Mouse (Mus musculus): ENCODE data around the gene Gja5. TPM values are rescaled to one million over a fixed set of nuclear protein-coding genes. Genes with fewer than 3 reads are reported as not detected.

Gja5 gene
- polyA plus RNA-seq, 1 experiment from 2014 or later, result 1.2 TPM

- H3K36me3 ChIP-seq (ENCODE audit: control insufficient read depth, insufficient read depth, low read length), result no peaks in the 10 kb centered on the region
- no peak overlapping the region for H3K9ac ChIP-seq (replicated peaks; ENCODE audit: low read depth, low read length)
- H3K4me3 ChIP-seq (ENCODE audit: low read depth, low read length), result no peak overlapping the region
- H3K27ac ChIP-seq (ENCODE audit: low read depth, low read length), result no peak overlapping the region
- H3K27me3 ChIP-seq (ENCODE audit: control insufficient read depth, insufficient read depth, low read length), result no peaks in the 10 kb centered on the region
- H3K4me2 ChIP-seq (ENCODE audit: low read depth, low read length), result no peak overlapping the region
- 45% methylated on average over 14 of the region's 14 CpGs for WGBS
- H3K4me1 ChIP-seq (ENCODE audit: control insufficient read depth, insufficient read depth, low read length), result no peaks in the 10 kb centered on the region
- no peaks in the 10 kb centered on the region for H3K9me3 ChIP-seq (ENCODE audit: control insufficient read depth, low read length)
- ATAC-seq (ENCODE audit: low read depth), result no peak
Observed at GRCm38 (mm10) chr3:96953489-96954233, 49.2 kb downstream of the Gja5 start.

DNA sequence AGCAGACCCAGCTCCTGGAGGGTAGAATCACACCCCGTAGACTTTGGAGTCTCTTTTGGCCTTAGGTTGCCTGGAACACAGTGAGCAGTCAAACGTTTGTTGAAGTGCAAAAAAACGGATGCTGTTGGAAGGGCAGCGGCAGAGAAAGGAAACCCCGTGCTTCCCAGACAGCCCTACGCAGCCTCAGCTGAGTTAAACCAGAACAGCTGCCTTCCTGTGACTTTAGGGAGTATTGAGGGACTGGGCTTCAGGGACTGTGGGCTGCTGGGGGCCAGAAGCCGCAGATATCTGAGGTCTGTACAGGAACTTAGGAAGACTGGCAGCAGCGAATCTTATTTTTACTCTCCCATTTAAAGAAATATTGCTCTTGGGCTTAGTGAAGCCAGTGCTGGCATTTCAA, 56.1 kb downstream of the Gja5 start:
- Histone ChIP-seq H3K4me2 (ENCODE audit: low read depth, low read length) (no peak overlapping the region), H3K4me1 (ENCODE audit: control insufficient read depth, insufficient read depth, low read length) (no peaks in the 10 kb centered on the region), H3K4me3 (ENCODE audit: low read depth, low read length) (no peak overlapping the region), H3K27ac (ENCODE audit: low read depth, low read length) (no peak overlapping the region), H3K36me3 (ENCODE audit: control insufficient read depth, insufficient read depth, low read length) (no peaks in the 10 kb centered on the region), H3K9me3 (ENCODE audit: control insufficient read depth, low read length) (no peaks in the 10 kb centered on the region), H3K27me3 (ENCODE audit: control insufficient read depth, insufficient read depth, low read length) (no peaks in the 10 kb centered on the region), H3K9ac (replicated peaks; ENCODE audit: low read depth, low read length) (no peak overlapping the region)
- ATAC-seq (ENCODE audit: low read depth), result no peak
- WGBS, result 52% methylated on average over 8 of the region's 8 CpGs

GRCm38 (mm10) chr3:96963088-96964034, 58.9 kb downstream of the Gja5 start:
- Histone ChIP-seq H3K27me3 (ENCODE audit: control insufficient read depth, insufficient read depth, low read length) (no peaks in the 10 kb centered on the region), H3K36me3 (ENCODE audit: control insufficient read depth, insufficient read depth, low read length) (no peaks in the 10 kb centered on the region), H3K4me2 (ENCODE audit: low read depth, low read length) (no peak overlapping the region), H3K9ac (replicated peaks; ENCODE audit: low read depth, low read length) (no peak overlapping the region), H3K27ac (ENCODE audit: low read depth, low read length) (no peak overlapping the region), H3K9me3 (ENCODE audit: control insufficient read depth, low read length) (no peaks in the 10 kb centered on the region), H3K4me3 (ENCODE audit: low read depth, low read length) (no peak overlapping the region), H3K4me1 (ENCODE audit: control insufficient read depth, insufficient read depth, low read length) (no peaks in the 10 kb centered on the region)
- WGBS, result 50% methylated on average over 12 of the region's 12 CpGs
- ATAC-seq (ENCODE audit: low read depth), result peak; percentile 71; the same call in 1 of the 2 replicates

DNA sequence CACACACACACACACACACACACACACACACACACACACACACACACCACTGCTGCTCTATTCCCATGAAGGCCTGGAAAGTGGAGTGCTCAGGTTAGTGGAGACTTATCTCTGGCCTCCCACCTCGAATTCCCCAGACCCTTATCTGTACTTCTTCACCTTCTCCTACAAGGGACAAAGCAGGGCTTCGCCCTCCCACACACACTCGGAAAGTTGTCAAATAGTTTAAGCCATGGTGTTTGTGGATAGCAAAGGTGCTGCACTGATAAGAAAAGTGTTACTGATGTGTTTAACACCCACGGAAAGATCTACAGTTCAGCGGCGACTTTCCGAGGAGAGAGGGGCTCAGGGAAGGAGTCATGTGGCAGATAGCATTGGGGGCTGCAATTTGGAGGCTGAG, 66.5 kb downstream of the Gja5 start:
- no peak overlapping the region for H3K27ac ChIP-seq (ENCODE audit: low read depth, low read length)
- no peak overlapping the region for H3K4me2 ChIP-seq (ENCODE audit: low read depth, low read length)
- H3K4me3 ChIP-seq (ENCODE audit: low read depth, low read length), result no peak overlapping the region
- H3K4me1 ChIP-seq (ENCODE audit: control insufficient read depth, insufficient read depth, low read length), result no peaks in the 10 kb centered on the region
- H3K9me3 ChIP-seq (ENCODE audit: control insufficient read depth, low read length), result no peaks in the 10 kb centered on the region
- no peaks in the 10 kb centered on the region for H3K36me3 ChIP-seq (ENCODE audit: control insufficient read depth, insufficient read depth, low read length)
- WGBS, result 70% methylated on average over 7 of the region's 7 CpGs
- H3K9ac ChIP-seq (replicated peaks; ENCODE audit: low read depth, low read length), result no peak overlapping the region
- no peak for ATAC-seq (ENCODE audit: low read depth)
- no peaks in the 10 kb centered on the region for H3K27me3 ChIP-seq (ENCODE audit: control insufficient read depth, insufficient read depth, low read length)

DNA sequence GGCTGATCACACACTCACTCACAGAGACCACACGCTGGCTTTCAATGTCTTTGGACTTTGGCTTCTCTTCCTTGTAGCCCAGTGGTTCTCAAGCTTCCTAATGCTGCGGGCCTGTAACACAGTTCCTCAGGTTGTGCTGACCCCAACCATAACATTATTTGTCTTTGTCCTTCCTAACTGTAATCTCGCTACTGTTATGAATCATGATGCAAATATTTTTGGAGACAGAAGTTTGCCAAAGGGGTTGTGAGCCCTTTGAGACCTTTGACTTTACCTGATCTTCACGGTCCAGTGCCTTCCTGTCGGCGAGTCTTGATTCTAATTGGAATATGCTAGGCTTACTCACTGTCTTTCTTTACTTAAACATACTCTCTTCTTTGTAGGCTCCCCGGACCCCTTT, 70.0 kb downstream of the Gja5 start:
- H3K27ac ChIP-seq (ENCODE audit: low read depth, low read length), result no peak overlapping the region
- H3K27me3 ChIP-seq (ENCODE audit: control insufficient read depth, insufficient read depth, low read length), result no peaks in the 10 kb centered on the region
- H3K4me1 ChIP-seq (ENCODE audit: control insufficient read depth, insufficient read depth, low read length), result no peaks in the 10 kb centered on the region
- no peak overlapping the region for H3K4me3 ChIP-seq (ENCODE audit: low read depth, low read length)
- ATAC-seq (ENCODE audit: low read depth), result no peak
- no peak overlapping the region for H3K9ac ChIP-seq (replicated peaks; ENCODE audit: low read depth, low read length)
- no peaks in the 10 kb centered on the region for H3K36me3 ChIP-seq (ENCODE audit: control insufficient read depth, insufficient read depth, low read length)
- no peak overlapping the region for H3K4me2 ChIP-seq (ENCODE audit: low read depth, low read length)
- H3K9me3 ChIP-seq (ENCODE audit: control insufficient read depth, low read length), result no peaks in the 10 kb centered on the region
- WGBS, result 86% methylated on average over 7 of the region's 7 CpGs

DNA sequence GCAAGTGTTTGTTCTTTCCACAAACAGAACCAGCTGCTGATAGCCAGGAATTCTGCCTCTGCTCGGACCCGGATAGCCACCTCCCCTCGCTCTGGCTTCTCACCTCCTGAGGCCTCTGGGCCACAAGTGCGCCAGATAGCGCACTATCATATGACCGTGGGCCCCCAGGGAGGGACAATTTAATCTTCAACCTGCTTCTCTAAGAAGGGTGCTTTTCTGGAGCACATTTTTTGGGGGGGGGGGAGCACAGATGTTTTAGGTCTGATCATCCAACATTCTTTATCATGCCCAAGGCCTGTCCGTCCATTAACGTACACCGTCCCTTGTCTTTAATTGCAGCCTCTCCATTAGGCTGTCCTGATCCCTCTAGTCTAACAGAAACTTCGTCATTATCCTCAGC, 71.1 kb downstream of the Gja5 start:
- no peaks in the 10 kb centered on the region for H3K27me3 ChIP-seq (ENCODE audit: control insufficient read depth, insufficient read depth, low read length)
- no peak for ATAC-seq (ENCODE audit: low read depth)
- WGBS, result 93% methylated on average over 10 of the region's 10 CpGs

DNA sequence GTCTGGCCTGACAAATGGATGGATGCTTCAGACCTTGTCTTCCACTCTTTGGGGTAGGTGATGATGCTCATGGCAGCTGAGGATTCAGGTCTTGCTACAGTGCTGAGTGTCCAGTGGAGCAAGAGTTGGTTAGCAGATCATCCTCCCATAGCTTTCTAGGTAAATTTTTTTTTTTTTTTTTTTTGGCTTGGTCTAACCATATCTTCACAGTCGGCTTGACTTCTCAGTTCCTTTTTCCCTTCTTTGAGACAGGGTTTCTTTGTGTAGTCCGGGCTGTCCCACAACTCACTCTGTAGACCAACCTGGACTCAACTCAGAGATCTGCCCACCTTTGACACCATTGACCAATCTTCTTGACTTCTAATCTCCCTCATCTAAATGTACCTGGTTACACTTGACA, 73.0 kb downstream of the Gja5 start:
- ATAC-seq (ENCODE audit: low read depth), result no peak
- Histone ChIP-seq H3K9ac (replicated peaks; ENCODE audit: low read depth, low read length) (no peak overlapping the region), H3K27ac (ENCODE audit: low read depth, low read length) (no peak overlapping the region), H3K4me2 (ENCODE audit: low read depth, low read length) (no peak overlapping the region), H3K36me3 (ENCODE audit: control insufficient read depth, insufficient read depth, low read length) (no peaks in the 10 kb centered on the region), H3K9me3 (ENCODE audit: control insufficient read depth, low read length) (no peaks in the 10 kb centered on the region), H3K27me3 (ENCODE audit: control insufficient read depth, insufficient read depth, low read length) (no peaks in the 10 kb centered on the region), H3K4me1 (ENCODE audit: control insufficient read depth, insufficient read depth, low read length) (no peaks in the 10 kb centered on the region), H3K4me3 (ENCODE audit: low read depth, low read length) (no peak overlapping the region)
- WGBS, result 84% methylated on average over 2 of the region's 2 CpGs

More for the DNA sequence above, 71.1 kb downstream of the Gja5 start:
- Histone ChIP-seq H3K36me3 (ENCODE audit: control insufficient read depth, insufficient read depth, low read length) (no peaks in the 10 kb centered on the region), H3K4me2 (ENCODE audit: low read depth, low read length) (no peak overlapping the region), H3K4me3 (ENCODE audit: low read depth, low read length) (no peak overlapping the region), H3K27ac (ENCODE audit: low read depth, low read length) (no peak overlapping the region), H3K4me1 (ENCODE audit: control insufficient read depth, insufficient read depth, low read length) (no peaks in the 10 kb centered on the region), H3K9me3 (ENCODE audit: control insufficient read depth, low read length) (no peaks in the 10 kb centered on the region), H3K9ac (replicated peaks; ENCODE audit: low read depth, low read length) (no peak overlapping the region)

DNA sequence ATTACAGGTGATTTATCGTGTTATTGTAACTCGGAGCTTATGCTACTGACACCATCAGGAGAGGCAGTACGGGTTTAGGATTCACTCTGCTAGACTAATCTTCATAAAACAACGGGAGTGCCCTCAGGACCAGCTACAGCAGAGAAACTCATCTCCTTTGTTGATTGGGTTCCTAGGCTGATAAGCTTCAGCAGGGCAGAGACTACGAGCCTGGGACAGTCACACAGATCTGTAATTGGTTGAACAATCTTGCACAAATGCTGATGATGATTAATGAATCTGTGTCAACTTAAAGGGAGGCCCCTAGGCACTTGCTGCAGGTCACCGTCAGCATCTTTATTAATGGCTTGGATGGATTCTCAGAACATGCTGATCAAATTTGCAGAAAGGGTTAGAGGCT, 74.0 kb downstream of the Gja5 start:
- Histone ChIP-seq H3K9ac (replicated peaks; ENCODE audit: low read depth, low read length) (no peak overlapping the region), H3K36me3 (ENCODE audit: control insufficient read depth, insufficient read depth, low read length) (no peaks in the 10 kb centered on the region), H3K27me3 (ENCODE audit: control insufficient read depth, insufficient read depth, low read length) (no peaks in the 10 kb centered on the region), H3K27ac (ENCODE audit: low read depth, low read length) (no peak overlapping the region; the same call in 1 of the 2 replicates), H3K4me1 (ENCODE audit: control insufficient read depth, insufficient read depth, low read length) (no peaks in the 10 kb centered on the region), H3K9me3 (ENCODE audit: control insufficient read depth, low read length) (no peaks in the 10 kb centered on the region), H3K4me3 (ENCODE audit: low read depth, low read length) (no peak overlapping the region), H3K4me2 (ENCODE audit: low read depth, low read length) (no peak overlapping the region)
- peak; percentile 61 for ATAC-seq (ENCODE audit: low read depth)
- 56% methylated on average over 6 of the region's 6 CpGs for WGBS

DNA sequence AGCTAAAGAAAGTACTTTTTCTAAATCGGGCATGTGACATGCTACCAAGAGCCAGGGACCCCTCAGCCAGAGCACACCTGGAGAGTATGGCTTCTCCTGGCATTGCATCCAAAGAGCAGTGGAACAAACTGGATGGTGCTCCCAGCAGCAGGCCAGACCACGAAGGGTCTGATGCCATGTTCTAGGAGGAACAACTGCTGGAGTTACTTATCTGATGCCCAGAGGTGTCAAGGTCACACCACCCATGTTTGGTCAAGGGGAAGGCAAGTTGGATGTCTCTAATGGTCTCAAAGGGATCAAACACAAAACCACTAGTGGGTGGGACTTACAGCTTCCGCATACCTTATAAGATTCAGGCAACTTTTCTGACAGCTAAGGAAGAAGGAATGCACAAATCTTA, 74.5 kb downstream of the Gja5 start:
- WGBS, result 89% methylated on average over 3 of the region's 3 CpGs
- Histone ChIP-seq H3K9me3 (ENCODE audit: control insufficient read depth, low read length) (no peaks in the 10 kb centered on the region), H3K36me3 (ENCODE audit: control insufficient read depth, insufficient read depth, low read length) (no peaks in the 10 kb centered on the region), H3K4me3 (ENCODE audit: low read depth, low read length) (no peak overlapping the region), H3K27me3 (ENCODE audit: control insufficient read depth, insufficient read depth, low read length) (no peaks in the 10 kb centered on the region), H3K4me2 (ENCODE audit: low read depth, low read length) (no peak overlapping the region), H3K27ac (ENCODE audit: low read depth, low read length) (no peak overlapping the region), H3K9ac (replicated peaks; ENCODE audit: low read depth, low read length) (no peak overlapping the region), H3K4me1 (ENCODE audit: control insufficient read depth, insufficient read depth, low read length) (no peaks in the 10 kb centered on the region)
- ATAC-seq (ENCODE audit: low read depth), result no peak
